Mouse (Mus musculus) myocyte (in vitro differentiated cells): ENCODE results near the gene Ina.

Experiments
- CEBPB ChIP-seq: IDR thresholded peaks from 2 replicates; pipeline ENCODE4 v1.6.1; 2011; ENCODE audit warnings: mild to moderate bottlenecking, moderate library complexity; ENCODE audit not compliant: poor library complexity, insufficient read depth, severe bottlenecking
- E2F4 ChIP-seq: IDR thresholded peaks from one replicate; pipeline ENCODE4 v1.6.1; 2011; ENCODE audit warnings: mild to moderate bottlenecking, control low read depth, moderate library complexity; ENCODE audit not compliant: insufficient read depth
- MAX ChIP-seq: IDR thresholded peaks from one replicate; pipeline ENCODE4 v1.6.1; 2011; ENCODE audit warnings: low read depth, mild to moderate bottlenecking, control low read depth
- MYOD1 ChIP-seq, 3 experiments: IDR thresholded peaks; one replicate each; pipeline ENCODE4 v1.6.1; 2011; ENCODE audit warnings: control low read depth in 2 of 3, low read depth in 2 of 3, mild to moderate bottlenecking in 2 of 3, moderate library complexity in 1 of 3; ENCODE audit not compliant: insufficient read length in 2 of 3, control insufficient read depth in 1 of 3
- MYOG ChIP-seq, 3 experiments: IDR thresholded peaks; one replicate each; pipeline ENCODE4 v1.6.1; 2011; ENCODE audit warnings: control low read depth in 2 of 3, low read depth in 2 of 3, mild to moderate bottlenecking in 2 of 3; ENCODE audit not compliant: insufficient read length in 2 of 3, control insufficient read depth in 1 of 3, insufficient read depth in 1 of 3
- POLR2A ChIP-seq: IDR thresholded peaks from one replicate; pipeline ENCODE4 v1.6.1; 2011; ENCODE audit warnings: low read depth, mild to moderate bottlenecking, control low read depth, moderate library complexity; ENCODE audit not compliant: insufficient read length
- POLR2AphosphoS2 ChIP-seq: IDR thresholded peaks from one replicate; pipeline ENCODE4 v1.6.1; 2011; ENCODE audit warnings: low read depth, control low read depth; ENCODE audit not compliant: insufficient read length
- SRF ChIP-seq: IDR thresholded peaks from one replicate; pipeline ENCODE4 v1.6.1; 2011; ENCODE audit warnings: low read depth; ENCODE audit not compliant: control insufficient read depth, insufficient read length
- TCF12 ChIP-seq: IDR thresholded peaks from one replicate; pipeline ENCODE4 v1.6.1; 2011; ENCODE audit warnings: mild to moderate bottlenecking, control low read depth; ENCODE audit not compliant: poor library complexity, insufficient read depth, severe bottlenecking
- TCF3 ChIP-seq: IDR thresholded peaks from one replicate; pipeline ENCODE4 v1.6.1; 2011; ENCODE audit warnings: low read depth, control low read depth; ENCODE audit not compliant: insufficient read length
- USF1 ChIP-seq: IDR thresholded peaks from one replicate; pipeline ENCODE4 v1.6.1; 2011; ENCODE audit warnings: low read depth, mild to moderate bottlenecking, control low read depth, moderate library complexity

DNA sequence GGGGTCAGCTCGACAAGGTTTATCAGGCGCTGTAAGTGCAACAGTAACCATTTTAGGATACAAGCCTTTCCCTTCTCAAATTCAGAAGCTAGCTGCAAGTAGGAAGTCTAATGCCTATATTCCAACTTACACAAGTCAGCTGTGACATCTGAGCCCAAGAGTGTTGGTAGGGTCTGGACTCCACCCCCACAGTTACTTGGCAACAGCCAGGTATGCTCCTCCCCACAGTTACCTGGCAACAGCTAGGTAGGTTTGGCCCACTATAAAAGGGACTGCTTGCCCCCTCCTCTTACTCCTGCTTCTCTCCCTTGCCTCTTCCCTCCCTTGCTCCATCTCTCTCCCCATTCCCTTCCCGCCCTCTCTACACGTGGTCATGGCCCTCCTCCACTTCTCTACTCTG, 34.6 kb downstream of the Ina start:
- TF ChIP-seq MAX (no peak), USF1 (no peak), POLR2A (no peak), CEBPB (no peak), MYOD1 (IDR thresholded peaks at IDR 0.05; ENCODE audit: control insufficient read depth in 1 of 3, insufficient read length in 2 of 3, low read depth in 2 of 3) (no peak), TCF12 (no peak), E2F4 (no peak), TCF3 (no peak), SRF (no peak), POLR2AphosphoS2 (no peak), MYOG (IDR thresholded peaks at IDR 0.05; ENCODE audit: control insufficient read depth in 1 of 3, insufficient read depth in 1 of 3, insufficient read length in 2 of 3, low read depth in 2 of 3) (no peak)
